Mouse (Mus musculus) frontal cortex, postnatal 36 days (tissue): ENCODE results near the gene Tmsb10.

ENCODE experiments used
- DNase-seq, 2 experiments: peaks; one replicate each; pipeline ENCODE4 v3.0.0; 2022; ENCODE audit warnings: low spot score in 2 of 2

The Tmsb10 gene

GRCm38 (mm10) chr6:72956199-72957092 is 2.1 kb downstream of the Tmsb10 start:
- DNase-seq: peak in 1 of 2 experiments; percentile 17

- no peak for DNase-seq
Observed at GRCm38 (mm10) chr6:72955517-72956198, 2.9 kb downstream of the Tmsb10 start.

GRCm38 (mm10) chr6:72954786-72955185 is 3.8 kb downstream of the Tmsb10 start:
- no peak for DNase-seq

- no peak for DNase-seq
Observed at GRCm38 (mm10) chr6:72952967-72953366, 5.6 kb downstream of the Tmsb10 start.

- DNase-seq: no peak
Observed at GRCm38 (mm10) chr6:72952221-72952620, 6.3 kb downstream of the Tmsb10 start.

GRCm38 (mm10) chr6:72949161-72949756 is 9.3 kb downstream of the Tmsb10 start:
- DNase-seq: peak; percentile 60 to 87

- no peak for DNase-seq
Observed at GRCm38 (mm10) chr6:72948392-72948791, 10.2 kb downstream of the Tmsb10 start.

GRCm38 (mm10) chr6:72947960-72948359 is 10.6 kb downstream of the Tmsb10 start:
- DNase-seq: no peak

- peak; percentile 73 to 89 for DNase-seq
Observed at GRCm38 (mm10) chr6:72940493-72940892, 18.1 kb downstream of the Tmsb10 start.

- DNase-seq: no peak
Observed at GRCm38 (mm10) chr6:72937859-72938258, 20.7 kb downstream of the Tmsb10 start.

- no peak for DNase-seq
Observed at GRCm38 (mm10) chr6:72937430-72937829, 21.1 kb downstream of the Tmsb10 start.

- DNase-seq: no peak
Observed at GRCm38 (mm10) chr6:72932955-72933354, 25.6 kb downstream of the Tmsb10 start.

GRCm38 (mm10) chr6:72931533-72931932 is 27.0 kb downstream of the Tmsb10 start:
- DNase-seq: no peak

GRCm38 (mm10) chr6:72929795-72930398 is 28.7 kb downstream of the Tmsb10 start:
- no peak for DNase-seq

- peak in 1 of 2 experiments; percentile 19 for DNase-seq
Observed at GRCm38 (mm10) chr6:72926755-72927482, 31.6 kb downstream of the Tmsb10 start.

- DNase-seq: no peak
Observed at GRCm38 (mm10) chr6:72926031-72926430, 32.5 kb downstream of the Tmsb10 start.

GRCm38 (mm10) chr6:72923381-72923780 is 35.2 kb downstream of the Tmsb10 start:
- no peak for DNase-seq

GRCm38 (mm10) chr6:72921081-72921480 is 37.5 kb downstream of the Tmsb10 start:
- DNase-seq: no peak

- no peak for DNase-seq
Observed at GRCm38 (mm10) chr6:72918510-72919033, 40.0 kb downstream of the Tmsb10 start.

- DNase-seq: no peak
Observed at GRCm38 (mm10) chr6:72916330-72916729, 42.2 kb downstream of the Tmsb10 start.

- no peak for DNase-seq
Observed at GRCm38 (mm10) chr6:72914087-72914749, 44.3 kb downstream of the Tmsb10 start.
